Comparison of ENCODE assay signal across 31 mouse cellular contexts in the genomic region with DNA sequence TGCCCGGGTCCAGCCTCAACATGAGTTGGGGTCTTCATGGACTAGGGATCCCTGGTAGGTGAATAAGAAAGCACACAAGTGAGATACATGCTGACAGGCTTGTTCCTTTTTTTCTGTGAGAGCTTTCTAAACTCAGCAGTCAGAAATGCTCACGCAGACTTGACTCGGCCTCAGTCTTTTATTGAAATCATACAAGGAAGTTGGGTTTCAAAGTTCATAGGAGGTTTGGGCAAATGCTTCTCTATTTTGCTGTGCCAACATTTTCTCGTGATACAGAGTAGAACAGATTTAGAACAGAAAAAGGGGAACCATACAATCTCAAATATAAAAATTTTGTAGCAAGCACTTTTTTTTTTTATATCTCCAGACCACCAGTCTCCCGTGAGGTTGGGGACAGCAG. TPM values are rescaled to one million over a fixed set of nuclear protein-coding genes. Genes with fewer than 3 reads are reported as not detected.
DNase-seq lines count a peak whose midpoint lies in the region; ATAC-seq and TF ChIP-seq lines count a peak whose summit lies in the region.
"Had no signal": no experiment of that assay in that cellular context is flagged by ENCODE, and none has a peak within 500 bp of the region (broad histone marks: within the 10 kb centered on the region; RNA-seq: fewer than 3 reads in every experiment).

No protein-coding gene starts in this region.

- peak overlapping the region; percentile 69 for H3K27ac ChIP-seq in spleen, adult 2 months (ENCODE audit: insufficient read depth, low read length)
- H3K27ac ChIP-seq in macrophage: peak overlapping the region; percentile 100
- no peak overlapping the region for H3K27ac ChIP-seq in midbrain, embryonic 14.5 days (replicated peaks; ENCODE audit: low read depth, low read length)
- H3K27ac ChIP-seq: forebrain, embryonic 13.5 days; hindbrain, embryonic 12.5 days; limb, embryonic 13.5 days; liver, embryonic 15.5 days had no signal

- H3K4me2 ChIP-seq in midbrain, embryonic 14.5 days (ENCODE audit: low read length): no peak overlapping the region
- H3K4me2 ChIP-seq: forebrain, embryonic 13.5 days; heart, embryonic 11.5 days; hindbrain, embryonic 12.5 days; limb, embryonic 13.5 days; liver, embryonic 15.5 days had no signal

- H3K36me3 ChIP-seq in spleen, adult 2 months (ENCODE audit: control insufficient read depth, insufficient read depth, low read length): no peaks in the 10 kb centered on the region
- H3K36me3 ChIP-seq in macrophage (ENCODE audit: inconsistent target): no peaks in the 10 kb centered on the region
- no peaks in the 10 kb centered on the region for H3K36me3 ChIP-seq in midbrain, embryonic 14.5 days (ENCODE audit: control insufficient read depth, insufficient read depth, low read length)
- H3K36me3 ChIP-seq: hindbrain, embryonic 12.5 days; limb, embryonic 13.5 days; liver, embryonic 15.5 days had no signal

- no peak overlapping the region for H3K9ac ChIP-seq in midbrain, embryonic 14.5 days (replicated peaks; ENCODE audit: low read length)
- H3K9ac ChIP-seq: forebrain, embryonic 13.5 days; hindbrain, embryonic 12.5 days; limb, embryonic 13.5 days; liver, embryonic 15.5 days had no signal

- peak; percentile 35 for DNase-seq in heart, adult 8-10 months (ENCODE audit: low spot score)
- DNase-seq in heart, postnatal 14 days: no peak
- DNase-seq in spleen, adult 2 months (ENCODE audit: low read depth in 1 of 2, low spot score in 2 of 2): no peak
- DNase-seq in spleen, postnatal 14 days (ENCODE audit: low spot score in 2 of 2): no peak
- no peak for DNase-seq in neural tube, embryonic 10.5 days (ENCODE audit: extremely low spot score, low spot score)
- DNase-seq in midbrain, embryonic 14.5 days: no peak
- no peak for DNase-seq in thymus, postnatal 4 days
- DNase-seq: adrenal gland, adult 2 months; cerebellum, adult 2 months; cerebellum, postnatal 36 days; kidney, adult 8-10 months; kidney, postnatal 10 days had no signal

- ATAC-seq in midbrain, embryonic 14.5 days (ENCODE audit: low FRiP score, low TSS enrichment): no peak
- ATAC-seq: CD4-positive, CD25-positive, alpha-beta regulatory T cell, adult 4 months; forebrain, embryonic 13.5 days; inflammation-experienced regulatory T-cells, adult 6 months; Patski had no signal

- intact Hi-C loops in heart, postnatal 14 days (cut with DNase I): no loop called here

- H3K79me2 ChIP-seq in macrophage (ENCODE audit: inconsistent target): no peaks in the 10 kb centered on the region; the same call in 1 of the 2 replicates

- no peak for TF ChIP-seq CTCF in spleen, adult 2 months (IDR thresholded peaks at IDR 0.05; ENCODE audit: extremely low read depth, insufficient read depth, insufficient read length, insufficient replicate concordance)

- no peaks in the 10 kb centered on the region for H3K9me3 ChIP-seq in midbrain, embryonic 14.5 days (ENCODE audit: control insufficient read depth, low read length)
- H3K9me3 ChIP-seq: forebrain, embryonic 13.5 days; hindbrain, embryonic 12.5 days; limb, embryonic 13.5 days; liver, embryonic 15.5 days had no signal

- 12% methylated on average over 5 of the region's 5 CpGs for WGBS in spleen, adult 2 months
- 15% methylated on average over 5 of the region's 5 CpGs for WGBS in macrophage (ENCODE audit: missing documents)
- WGBS in midbrain, embryonic 14.5 days: 90% methylated on average over 5 of the region's 5 CpGs

- no peak overlapping the region for H3K4me3 ChIP-seq in spleen, adult 2 months (ENCODE audit: extremely low read depth, insufficient read depth, insufficient read length)
- no peak overlapping the region for H3K4me3 ChIP-seq in macrophage (ENCODE audit: inconsistent target)
- H3K4me3 ChIP-seq in midbrain, embryonic 14.5 days (replicated peaks; ENCODE audit: low read depth, low read length): no peak overlapping the region
- H3K4me3 ChIP-seq: forebrain, embryonic 13.5 days; hindbrain, embryonic 12.5 days; limb, embryonic 13.5 days; liver, embryonic 15.5 days had no signal

- no peak for TF ChIP-seq POLR2A in spleen, adult 2 months (IDR thresholded peaks at IDR 0.05; ENCODE audit: low read depth, low read length)

- H3K27me3 ChIP-seq in spleen, adult 2 months (ENCODE audit: control insufficient read depth, insufficient read depth, low read length): no peaks in the 10 kb centered on the region
- no peaks in the 10 kb centered on the region for H3K27me3 ChIP-seq in midbrain, embryonic 14.5 days (ENCODE audit: control insufficient read depth, insufficient read depth, low read length)
- H3K27me3 ChIP-seq: liver, embryonic 15.5 days had no signal

- no peaks in the 10 kb centered on the region; the same call in 1 of the 2 replicates for H3K4me1 ChIP-seq in spleen, adult 2 months (ENCODE audit: control insufficient read depth, insufficient read depth, insufficient read length)
- no peaks in the 10 kb centered on the region for H3K4me1 ChIP-seq in midbrain, embryonic 14.5 days (ENCODE audit: control insufficient read depth, insufficient read depth, low read length)
- H3K4me1 ChIP-seq: hindbrain, embryonic 12.5 days; limb, embryonic 13.5 days had no signal

RNA-seq across cellular contexts. Expression of gene Dppa3, which starts 31.4 kb away (rescaled TPM):
- not detected for total RNA-seq in heart, adult 8-10 months (2022)
- total RNA-seq in heart, postnatal 14 days (2021): not detected
- not detected in 2 replicates for polyA plus RNA-seq in spleen, adult 2 months (2012; rRNA removed)
- total RNA-seq in macrophage (2018; cell fraction: chromatin; rRNA removed): 1 to 10 TPM in 6 of 26 experiments, not detected in 20; 1.1 to 3.8 (median 1.5) TPM
- 1 to 10 TPM in 5 of 26 experiments, under 1 TPM in 20, not detected in 1; 0.29 to 1.3 (median 0.58) TPM for total RNA-seq in macrophage (2018; cell fraction: cytosol; rRNA removed)
- 1 to 10 TPM in 15 of 26 experiments, under 1 TPM in 2, not detected in 9; 0.86 to 5.5 (median 1.8) TPM for total RNA-seq in macrophage (2018; cell fraction: nucleus; rRNA removed)
- polyA plus RNA-seq in macrophage (2018): 1.3 to 3.4 TPM (median 1.4 TPM) in 3 replicates
- not detected in 2 replicates for polyA plus RNA-seq in midbrain, embryonic 14.5 days (2014; fragmentation: Nextera tagmentation; extraction: Ambion mirVana)
- total RNA-seq: adrenal gland, adult 2 months; adrenal gland, postnatal 4 days; gastrocnemius, adult 18-20 months; gastrocnemius, postnatal 4 days; layer of hippocampus, adult 18-20 months; layer of hippocampus, postnatal 14 days; left cerebral cortex, postnatal 14 days; midbrain, postnatal 0 days; neutrophil, adult 5-6 weeks had no signal
- polyA plus RNA-seq: adrenal gland, adult 2 months; CD4-positive, CD25-positive, alpha-beta regulatory T cell, adult 4 months; cerebellum, adult 2 months; embryonic facial prominence, embryonic 14.5 days; forebrain, embryonic 13.5 days; heart, embryonic 11.5 days; hindbrain, embryonic 12.5 days; inflammation-experienced regulatory T-cells, adult 6 months; limb, embryonic 13.5 days; liver, embryonic 15.5 days; midbrain, postnatal 0 days; Patski; small intestine, adult 2 months had no signal

RNA-seq across cellular contexts. Expression of gene Gdf3, which starts 47.7 kb away (rescaled TPM):
- total RNA-seq in heart, adult 8-10 months (2022): not detected
- not detected for total RNA-seq in heart, postnatal 14 days (2021)
- polyA plus RNA-seq in spleen, adult 2 months (2012; rRNA removed): 0.49 and 0.60 TPM in 2 replicates
- total RNA-seq in macrophage (2018; cell fraction: chromatin; rRNA removed): 10 to 100 TPM in 2 of 26 experiments, 1 to 10 TPM in 24; 1.8 to 12.0 (median 4.9) TPM
- total RNA-seq in macrophage (2018; cell fraction: cytosol; rRNA removed): 10 to 100 TPM; 10.5 to 25.7 (median 18.3) TPM
- total RNA-seq in macrophage (2018; cell fraction: nucleus; rRNA removed): 10 to 100 TPM in 25 of 26 experiments, 1 to 10 TPM in 1; 5.4 to 27.0 (median 20.6) TPM
- polyA plus RNA-seq in macrophage (2018): 23.1 to 29.1 TPM (median 26.4 TPM) in 3 replicates
- 0.13 TPM in 1 of 2 replicates, not detected in the other for polyA plus RNA-seq in midbrain, embryonic 14.5 days (2014; fragmentation: Nextera tagmentation; extraction: Ambion mirVana)
- total RNA-seq: adrenal gland, adult 2 months; adrenal gland, postnatal 4 days; gastrocnemius, adult 18-20 months; gastrocnemius, postnatal 4 days; layer of hippocampus, adult 18-20 months; layer of hippocampus, postnatal 14 days; left cerebral cortex, postnatal 14 days; midbrain, postnatal 0 days had no signal
- polyA plus RNA-seq: CD4-positive, CD25-positive, alpha-beta regulatory T cell, adult 4 months; embryonic facial prominence, embryonic 14.5 days; forebrain, embryonic 13.5 days; inflammation-experienced regulatory T-cells, adult 6 months; midbrain, postnatal 0 days; Patski; small intestine, adult 2 months had no signal

RNA-seq across cellular contexts. Expression of gene Nanog, which starts 49.7 kb away (rescaled TPM):
- not detected for total RNA-seq in heart, adult 8-10 months (2022)
- not detected for total RNA-seq in heart, postnatal 14 days (2021)
- not detected in 2 replicates for polyA plus RNA-seq in spleen, adult 2 months (2012; rRNA removed)
- total RNA-seq in macrophage (2018; cell fraction: chromatin; rRNA removed): not detected
- not detected for total RNA-seq in macrophage (2018; cell fraction: cytosol; rRNA removed)
- total RNA-seq in macrophage (2018; cell fraction: nucleus; rRNA removed): not detected
- polyA plus RNA-seq in macrophage (2018): not detected in 3 replicates
- 0.11 TPM in 1 of 2 replicates, not detected in the other for polyA plus RNA-seq in midbrain, embryonic 14.5 days (2014; fragmentation: Nextera tagmentation; extraction: Ambion mirVana)
- total RNA-seq: adrenal gland, adult 2 months; adrenal gland, postnatal 4 days; gastrocnemius, adult 18-20 months; gastrocnemius, postnatal 4 days; layer of hippocampus, adult 18-20 months; layer of hippocampus, postnatal 14 days; left cerebral cortex, postnatal 14 days; neutrophil, adult 5-6 weeks had no signal
- polyA plus RNA-seq: adrenal gland, adult 2 months; liver, embryonic 15.5 days; small intestine, adult 2 months had no signal

RNA-seq across cellular contexts. Expression of gene Apobec1, which starts 55.4 kb away (rescaled TPM):
- 1 to 10 TPM; 1.7 to 5.5 (median 4.9) TPM for total RNA-seq in heart, adult 8-10 months (2022)
- 1 to 10 TPM; 3.9 to 4.8 TPM for total RNA-seq in heart, postnatal 14 days (2021)
- 44.0 and 60.3 TPM in 2 replicates for polyA plus RNA-seq in spleen, adult 2 months (2012; rRNA removed)
- total RNA-seq in macrophage (2018; cell fraction: chromatin; rRNA removed): 1,000 to 10,000 TPM in 17 of 26 experiments, 100 to 1,000 TPM in 9; 315 to 2,085 (median 1,261) TPM
- total RNA-seq in macrophage (2018; cell fraction: cytosol; rRNA removed): 100 to 1,000 TPM; 233 to 622 (median 484) TPM
- 1,000 to 10,000 TPM in 12 of 26 experiments, 100 to 1,000 TPM in 14; 360 to 1,596 (median 951) TPM for total RNA-seq in macrophage (2018; cell fraction: nucleus; rRNA removed)
- polyA plus RNA-seq in macrophage (2018): 444 to 687 TPM (median 596 TPM) in 3 replicates
- 0.31 and 1.6 TPM in 2 replicates for polyA plus RNA-seq in midbrain, embryonic 14.5 days (2014; fragmentation: Nextera tagmentation; extraction: Ambion mirVana)

Comparison
In these comparisons a context has a peak if more than half of its experiments do, and no peak if none do; other contexts are left out.
1. RNA of gene Gdf3, which starts 47.7 kb away (polyA plus RNA-seq): 23.1 to 29.1 TPM in macrophage; 0.49 to 0.60 TPM in spleen, adult 2 months and 0.13 TPM in midbrain, embryonic 14.5 days; every median in the first group is over 10 times any median in the second.